Mouse (Mus musculus) heart, postnatal 0 days (tissue): Measurements from ENCODE around the gene Lonp1. TPM values are rescaled to one million over a fixed set of nuclear protein-coding genes. Genes with fewer than 3 reads are reported as not detected.

Experiments used
- ATAC-seq: fragments of 200-750 bp; cut with Nextera tagmentation; 2 replicates; pipeline ENCODE4 v1.8.0; 2017; ENCODE audit warnings: low read depth, moderate number of reproducible peaks, moderate library complexity; ENCODE audit not compliant: insufficient read depth
- DNase-seq: peaks from one replicate; pipeline ENCODE4 v3.0.0-alpha.2; 2016; ENCODE audit warnings: low spot score
- H3K27ac ChIP-seq: fragments of 300-500 bp; sonication (generic); 2 replicates; pipeline ENCODE4 v1.5.1; 2014; ENCODE audit warnings: low read depth, mild to moderate bottlenecking
- H3K27me3 ChIP-seq: fragments of 300-500 bp; sonication (generic); 2 replicates; pipeline ENCODE4 v1.6.1; 2014; ENCODE audit warnings: low read length, mixed read lengths; ENCODE audit not compliant: control insufficient read depth, insufficient read depth
- H3K36me3 ChIP-seq: fragments of 300-500 bp; sonication (generic); replicated peaks from 2 replicates; pipeline ENCODE4 v1.6.1; 2014; ENCODE audit warnings: low read length, mixed read lengths; ENCODE audit not compliant: control insufficient read depth, insufficient read depth
- H3K4me1 ChIP-seq: fragments of 300-500 bp; sonication (generic); 2 replicates; pipeline ENCODE4 v1.6.1; 2014; ENCODE audit warnings: antibody characterized with exemption; ENCODE audit not compliant: control insufficient read depth, insufficient read depth
- H3K4me2 ChIP-seq: fragments of 300-500 bp; sonication (generic); 2 replicates; pipeline ENCODE4 v1.6.1; 2014; ENCODE audit warnings: low read depth, mild to moderate bottlenecking, low read length, moderate library complexity
- H3K4me3 ChIP-seq: fragments of 300-500 bp; sonication (generic); 2 replicates; pipeline ENCODE4 v1.5.1; 2014; ENCODE audit warnings: low read depth, low read length
- H3K9ac ChIP-seq: fragments of 300-500 bp; sonication (generic); replicated peaks from 2 replicates; pipeline ENCODE4 v1.6.1; 2014; ENCODE audit warnings: low read depth, low read length, mixed read lengths
- H3K9me3 ChIP-seq: fragments of 300-500 bp; sonication (generic); replicated peaks from 2 replicates; pipeline ENCODE4 v1.6.1; 2016; ENCODE audit warnings: low read length; ENCODE audit not compliant: control insufficient read depth
- CTCF ChIP-seq: IDR thresholded peaks from 2 replicates; pipeline ENCODE4 v1.5.1; 2016; ENCODE audit warnings: antibody characterized with exemption, control low read depth, low read depth
- EP300 ChIP-seq: IDR thresholded peaks from 2 replicates; pipeline ENCODE4 v1.6.1; 2016; ENCODE audit warnings: antibody characterized with exemption, low read depth
- WGBS: fragments of 180-500 bp; shearing (Covaris S2); extraction: QIAGEN DNeasy Blood & Tissue Kit; methylation state at CpG from one replicate; pipeline ENCODE4 v1.1.7; 2014; 5-methylcytosine and 5-hydroxymethylcytosine counted together
- polyA plus RNA-seq: library from polyadenylated mRNA; unstranded; fragments of >200 nt; fragmentation: Nextera tagmentation; extraction: Ambion mirVana; gene quantifications from 2 replicates; pipeline ENCODE4 v1.2.1, GENCODE M21; 2015
- total RNA-seq: library from RNA; depleted of rRNA; stranded (reverse); fragments of >200 nt; gene quantifications from 2 replicates; pipeline ENCODE4 v1.2.3, GENCODE M21; 2014; ENCODE audit warnings: low replicate concordance

Gene Lonp1
- total and polyA plus RNA-seq, 2 experiments from 2014 or later: 46.4 to 109 TPM

DNA sequence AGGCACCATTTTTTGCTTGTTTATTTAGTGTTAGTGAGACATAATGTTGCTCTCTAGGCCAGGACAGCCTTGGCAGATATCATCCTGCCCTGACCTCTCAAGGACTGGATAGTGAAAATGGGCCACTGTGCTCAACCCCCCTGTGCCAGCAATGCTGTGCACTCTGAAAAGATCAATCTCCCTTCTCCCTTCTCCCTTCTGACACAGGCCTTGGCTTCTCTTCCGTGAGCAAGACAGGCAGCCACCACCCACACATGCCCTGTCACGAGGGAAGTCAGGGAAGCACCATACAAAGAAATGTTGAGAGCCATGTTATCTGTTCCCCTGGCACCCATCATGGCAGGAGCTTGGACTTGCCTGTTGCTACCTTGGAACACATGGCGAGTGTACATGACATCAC lies 28.6 kb upstream of the Lonp1 start:
- no peaks in the 10 kb centered on the region for H3K36me3 ChIP-seq
- H3K4me2 ChIP-seq: no peak overlapping the region
- DNase-seq: no peak

GRCm38 (mm10) chr17:56654771-56655170 lies 28.1 kb upstream of the Lonp1 start:
- Histone ChIP-seq H3K4me1 (no peaks in the 10 kb centered on the region), H3K4me3 (no peak overlapping the region), H3K36me3 (no peaks in the 10 kb centered on the region), H3K4me2 (no peak overlapping the region), H3K27me3 (no peaks in the 10 kb centered on the region), H3K27ac (no peak overlapping the region), H3K9ac (no peak overlapping the region), H3K9me3 (no peaks in the 10 kb centered on the region)
- no peak for TF ChIP-seq CTCF
- TF ChIP-seq EP300: no peak
- DNase-seq: no peak
- WGBS: 65% methylated on average over 2 of the region's 2 CpGs
- ATAC-seq: no peak

More for the DNA sequence above, 28.6 kb upstream of the Lonp1 start:
- H3K27ac ChIP-seq: no peak overlapping the region
- ATAC-seq: 0 out of 2 replicates have a peak, but pooled peaks have one; percentile 27
- H3K4me3 ChIP-seq: no peak overlapping the region
- H3K4me1 ChIP-seq: no peaks in the 10 kb centered on the region
- no peak overlapping the region for H3K9ac ChIP-seq
- no peak for TF ChIP-seq CTCF
- 59% methylated on average over 3 of the region's 3 CpGs for WGBS
- no peaks in the 10 kb centered on the region for H3K27me3 ChIP-seq
- no peaks in the 10 kb centered on the region for H3K9me3 ChIP-seq

- H3K4me3 ChIP-seq: no peak overlapping the region
- H3K9me3 ChIP-seq: no peaks in the 10 kb centered on the region
- H3K27me3 ChIP-seq: no peaks in the 10 kb centered on the region
- no peaks in the 10 kb centered on the region for H3K36me3 ChIP-seq
- no peaks in the 10 kb centered on the region for H3K4me1 ChIP-seq
- H3K27ac ChIP-seq: no peak overlapping the region
- no peak overlapping the region for H3K9ac ChIP-seq
- TF ChIP-seq EP300 (no peak), CTCF (no peak)
- 28% methylated on average over 10 of the region's 10 CpGs for WGBS
- ATAC-seq (no peak), DNase-seq (no peak)
- H3K4me2 ChIP-seq: no peak overlapping the region
Observed at GRCm38 (mm10) chr17:56651801-56652200, 25.1 kb upstream of the Lonp1 start.

DNA sequence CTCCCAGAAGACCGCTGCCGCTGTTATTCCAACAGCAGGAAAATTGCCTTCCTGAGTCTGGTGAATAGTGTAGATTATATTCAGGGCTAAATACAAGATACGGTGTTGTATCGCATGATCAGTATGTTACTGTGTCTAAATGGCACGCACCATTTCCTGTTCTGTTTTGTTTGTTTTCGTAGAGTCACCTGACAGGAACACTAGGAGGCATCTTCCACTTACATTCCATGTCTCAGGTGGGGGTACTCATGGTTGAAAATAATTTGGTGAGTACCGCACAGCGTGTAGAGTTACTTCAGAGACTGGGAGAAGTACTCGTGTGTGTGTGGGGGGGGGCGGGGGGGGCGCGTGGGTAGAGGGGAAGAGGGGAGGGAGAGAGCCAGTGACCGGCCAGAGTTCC lies 20.9 kb upstream of the Lonp1 start:
- H3K9ac ChIP-seq: no peak overlapping the region
- no peaks in the 10 kb centered on the region for H3K36me3 ChIP-seq
- no peak overlapping the region for H3K27ac ChIP-seq
- 46% methylated on average over 13 of the region's 13 CpGs for WGBS
- no peaks in the 10 kb centered on the region for H3K27me3 ChIP-seq
- 0 out of 2 replicates have a peak overlapping the region, but pooled peaks have one; percentile 6 for H3K4me2 ChIP-seq
- no peak for DNase-seq
- TF ChIP-seq EP300 (no peak), CTCF (no peak)
- no peak overlapping the region for H3K4me3 ChIP-seq
- no peaks in the 10 kb centered on the region for H3K9me3 ChIP-seq
- no peaks in the 10 kb centered on the region for H3K4me1 ChIP-seq
- no peak for ATAC-seq

DNA sequence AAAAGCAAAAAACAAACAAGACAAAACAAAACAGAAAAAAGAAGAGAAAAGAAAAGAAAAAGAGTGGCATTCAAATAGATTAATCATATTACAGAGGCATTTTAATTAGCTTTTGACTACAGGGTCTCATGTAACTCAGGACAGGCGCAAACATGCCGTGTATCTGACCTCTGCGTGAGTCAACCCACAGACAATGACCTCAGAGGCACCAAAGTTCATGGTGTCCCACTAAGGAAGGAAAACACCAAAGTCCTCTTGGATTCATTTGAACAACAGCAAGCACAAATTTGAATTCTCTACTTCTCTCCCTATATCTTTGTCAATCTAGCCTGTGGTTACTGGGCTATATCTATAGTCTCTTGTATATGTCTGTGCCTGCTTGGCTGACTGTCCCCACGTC lies 16.6 kb upstream of the Lonp1 start:
- H3K4me2 ChIP-seq: no peak overlapping the region
- H3K9ac ChIP-seq: no peak overlapping the region
- H3K9me3 ChIP-seq: no peaks in the 10 kb centered on the region
- H3K27me3 ChIP-seq: no peaks in the 10 kb centered on the region
- H3K27ac ChIP-seq: no peak overlapping the region
- ATAC-seq (no peak), DNase-seq (no peak)
- no peaks in the 10 kb centered on the region for H3K36me3 ChIP-seq
- no peak for TF ChIP-seq EP300
- TF ChIP-seq CTCF: no peak
- 76% methylated on average over 4 of the region's 4 CpGs for WGBS
- H3K4me3 ChIP-seq: no peak overlapping the region
- no peaks in the 10 kb centered on the region for H3K4me1 ChIP-seq

DNA sequence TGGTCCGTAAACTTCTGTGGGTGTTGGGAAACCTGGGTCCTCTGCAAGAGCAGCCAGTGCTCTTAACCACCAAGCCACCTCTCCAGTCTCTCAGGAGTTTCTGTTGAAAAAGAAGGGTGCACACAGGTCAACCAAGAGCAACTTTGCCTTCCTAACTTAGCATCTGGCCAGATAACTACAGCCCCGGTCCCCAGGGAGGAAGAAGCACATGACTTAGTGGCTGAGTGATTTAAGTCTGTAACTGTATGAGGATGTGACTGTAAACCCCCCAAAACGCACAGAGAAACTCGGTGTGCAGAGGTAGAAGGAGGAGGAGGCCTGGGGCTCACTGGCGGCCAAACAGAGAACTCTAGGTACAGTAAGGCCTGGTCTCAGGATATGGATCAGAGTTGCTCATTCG lies 7.3 kb upstream of the Lonp1 start:
- no peak overlapping the region for H3K4me3 ChIP-seq
- 70% methylated on average over 6 of the region's 6 CpGs for WGBS
- no peaks in the 10 kb centered on the region for H3K4me1 ChIP-seq
- no peaks in the 10 kb centered on the region for H3K9me3 ChIP-seq
- no peak for DNase-seq
- H3K4me2 ChIP-seq: no peak overlapping the region
- H3K36me3 ChIP-seq: no peaks in the 10 kb centered on the region
- H3K27ac ChIP-seq: no peak overlapping the region
- no peak for TF ChIP-seq CTCF
- TF ChIP-seq EP300: no peak
- H3K9ac ChIP-seq: no peak overlapping the region
- ATAC-seq: no peak
- no peaks in the 10 kb centered on the region for H3K27me3 ChIP-seq
